Mouse (Mus musculus) olfactory bulb, adult 2 months (tissue): ENCODE results near the gene 1810046K07Rik.

Experiments
- CTCF ChIP-seq: fragments of 200-500 bp; IDR thresholded peaks from 2 replicates; pipeline ENCODE4 v1.5.1; 2012; ENCODE audit warnings: low read depth, mild to moderate bottlenecking, low read length, moderate library complexity; ENCODE audit not compliant: insufficient read depth
- POLR2A ChIP-seq: fragments of 200-500 bp; IDR thresholded peaks from 2 replicates; pipeline ENCODE4 v1.6.1; 2012; ENCODE audit warnings: mild to moderate bottlenecking, low read depth, low read length, moderate library complexity; ENCODE audit not compliant: insufficient read depth

DNA sequence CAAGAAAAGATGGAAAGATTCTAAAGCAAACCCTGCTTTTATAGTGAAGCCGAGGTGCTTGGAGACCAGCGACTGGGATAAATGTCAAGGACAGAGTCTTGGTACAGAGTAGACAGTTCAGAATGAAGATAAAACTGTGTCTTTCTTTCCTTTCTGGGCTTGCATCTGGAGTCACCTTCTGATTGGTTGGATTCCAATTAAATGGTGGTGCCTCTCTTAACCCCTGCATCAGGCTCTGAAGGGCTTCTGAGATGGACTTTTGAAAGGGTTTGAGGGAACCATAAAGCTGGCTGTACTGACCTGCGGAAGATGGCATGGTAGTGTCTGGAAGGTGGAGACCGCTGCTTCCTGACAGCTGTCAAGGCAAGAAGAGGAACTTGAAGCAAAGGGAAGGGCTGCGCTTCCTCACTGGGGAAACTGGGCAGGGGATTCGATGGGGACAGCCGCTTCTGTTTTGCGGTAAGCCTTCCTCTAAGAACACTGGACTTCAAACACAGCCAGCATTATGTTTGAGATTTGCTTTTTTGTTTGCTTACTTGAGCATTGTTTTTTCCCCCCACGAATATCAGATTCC, 55.0 kb downstream of the 1810046K07Rik start:
- TF ChIP-seq CTCF (no peak), POLR2A (no peak)
